Mouse (Mus musculus) testis, postnatal 14 days (tissue): ENCODE results near the gene Trappc10.

Experiments
- DNase-seq: peaks from one replicate; pipeline ENCODE4 v3.0.0; 2021; ENCODE audit warnings: low spot score

Gene Trappc10

GRCm38 (mm10) chr10:78244438-78245224 lies at the start of gene Trappc10:
Gene Trappc10, minus strand, starts transcription at chr10:78244641.
- peak; percentile 88 for DNase-seq

GRCm38 (mm10) chr10:78293576-78293975 lies 49.1 kb upstream of the Trappc10 start:
- no peak for DNase-seq

GRCm38 (mm10) chr10:78292381-78292780 lies 47.9 kb upstream of the Trappc10 start:
- DNase-seq, result no peak

- no peak for DNase-seq
Observed at GRCm38 (mm10) chr10:78290730-78291535, 46.5 kb upstream of the Trappc10 start.

- no peak for DNase-seq
Observed at GRCm38 (mm10) chr10:78288896-78289295, 44.5 kb upstream of the Trappc10 start.

GRCm38 (mm10) chr10:78288135-78288534 lies 43.7 kb upstream of the Trappc10 start:
- no peak for DNase-seq

GRCm38 (mm10) chr10:78287465-78288132 lies 43.2 kb upstream of the Trappc10 start:
- no peak for DNase-seq

GRCm38 (mm10) chr10:78285959-78286358 lies 41.5 kb upstream of the Trappc10 start:
- no peak for DNase-seq

- DNase-seq, result no peak
Observed at GRCm38 (mm10) chr10:78285409-78285808, 41.0 kb upstream of the Trappc10 start.

- no peak for DNase-seq
Observed at GRCm38 (mm10) chr10:78284812-78285211, 40.4 kb upstream of the Trappc10 start.

GRCm38 (mm10) chr10:78282411-78282810 lies 38.0 kb upstream of the Trappc10 start:
- DNase-seq, result no peak

- DNase-seq, result no peak
Observed at GRCm38 (mm10) chr10:78280486-78280885, 36.0 kb upstream of the Trappc10 start.

- DNase-seq, result no peak
Observed at GRCm38 (mm10) chr10:78279210-78279609, 34.8 kb upstream of the Trappc10 start.

GRCm38 (mm10) chr10:78277835-78278234 lies 33.4 kb upstream of the Trappc10 start:
- DNase-seq, result no peak

GRCm38 (mm10) chr10:78276242-78276641 lies 31.8 kb upstream of the Trappc10 start:
- no peak for DNase-seq

- DNase-seq, result peak; percentile 67
Observed at GRCm38 (mm10) chr10:78272932-78273331, 28.5 kb upstream of the Trappc10 start.

GRCm38 (mm10) chr10:78265881-78266280 lies 21.4 kb upstream of the Trappc10 start:
- DNase-seq, result no peak

- no peak for DNase-seq
Observed at GRCm38 (mm10) chr10:78264735-78265134, 20.3 kb upstream of the Trappc10 start.

GRCm38 (mm10) chr10:78260916-78261650 lies 16.6 kb upstream of the Trappc10 start:
- DNase-seq, result no peak

GRCm38 (mm10) chr10:78260322-78260721 lies 15.9 kb upstream of the Trappc10 start:
- DNase-seq, result no peak

GRCm38 (mm10) chr10:78259702-78260101 lies 15.3 kb upstream of the Trappc10 start:
- DNase-seq, result no peak

GRCm38 (mm10) chr10:78259230-78259629 lies 14.8 kb upstream of the Trappc10 start:
- no peak for DNase-seq
